Mouse (Mus musculus) neural tube, embryonic 14.5 days (tissue): Measurements from ENCODE around the gene Fndc3b. TPM values are rescaled to one million over a fixed set of nuclear protein-coding genes. Genes with fewer than 3 reads are reported as not detected.
A peak's percentile ranks its signal among the peaks of the same experiment; 100 is the strongest.

ENCODE experiments used
- ATAC-seq: fragments of 200-750 bp; cut with Nextera tagmentation; 2 replicates; pipeline ENCODE4 v1.8.0; 2017; ENCODE audit warnings: low read depth, mild to moderate bottlenecking, moderate TSS enrichment, moderate library complexity
- H3K27ac ChIP-seq: fragments of 300-500 bp; sonication (generic); 2 replicates; pipeline ENCODE4 v1.5.1; 2014; ENCODE audit warnings: low read depth, mild to moderate bottlenecking, control low read depth, low read length, moderate library complexity, mixed read lengths
- H3K27me3 ChIP-seq: fragments of 300-500 bp; sonication (generic); 2 replicates; pipeline ENCODE4 v1.6.1; 2014; ENCODE audit warnings: low read length; ENCODE audit not compliant: control insufficient read depth, insufficient read depth
- H3K36me3 ChIP-seq: fragments of 300-500 bp; sonication (generic); 2 replicates; pipeline ENCODE4 v1.6.1; 2014; ENCODE audit warnings: low read length, mixed read lengths; ENCODE audit not compliant: control insufficient read depth, insufficient read depth
- H3K4me1 ChIP-seq: fragments of 300-500 bp; sonication (generic); 2 replicates; pipeline ENCODE4 v1.6.1; 2014; ENCODE audit warnings: low read length; ENCODE audit not compliant: control insufficient read depth, insufficient read depth
- H3K4me2 ChIP-seq: fragments of 300-500 bp; sonication (generic); 2 replicates; pipeline ENCODE4 v1.6.1; 2014; ENCODE audit warnings: mild to moderate bottlenecking, low read depth, low read length, control low read depth
- H3K4me3 ChIP-seq: fragments of 300-500 bp; sonication (generic); 2 replicates; pipeline ENCODE4 v1.5.1; 2014; ENCODE audit warnings: low read depth, low read length, control low read depth, mixed read lengths
- H3K9ac ChIP-seq: fragments of 300-500 bp; sonication (generic); replicated peaks from 2 replicates; pipeline ENCODE4 v1.6.1; 2014; ENCODE audit warnings: low read depth, mild to moderate bottlenecking, control low read depth, low read length, mixed read lengths
- H3K9me3 ChIP-seq: fragments of 300-500 bp; sonication (generic); 2 replicates; pipeline ENCODE4 v1.6.1; 2016; ENCODE audit warnings: low read length; ENCODE audit not compliant: control insufficient read depth
- WGBS: fragments of 180-500 bp; shearing (Covaris S2); extraction: QIAGEN DNeasy Blood & Tissue Kit; methylation state at CpG from one replicate; pipeline ENCODE4 v1.1.7; 2014; 5-methylcytosine and 5-hydroxymethylcytosine counted together
- polyA plus RNA-seq: library from polyadenylated mRNA; unstranded; fragments of >200 nt; fragmentation: Nextera tagmentation; extraction: Ambion mirVana; gene quantifications from 2 replicates; pipeline ENCODE4 v1.2.1, GENCODE M21; 2014

Fndc3b gene
- polyA plus RNA-seq, 1 experiment from 2014 or later: 8.8 TPM

GRCm38 (mm10) chr3:27573458-27573857, 137.6 kb downstream of the Fndc3b start:
- H3K4me2 ChIP-seq: no peak overlapping the region
- peaks cover 6% of the 10 kb centered on the region; the same call in 1 of the 2 replicates for H3K4me1 ChIP-seq
- H3K4me3 ChIP-seq: no peak overlapping the region
- H3K9me3 ChIP-seq: no peaks in the 10 kb centered on the region
- H3K27me3 ChIP-seq: no peaks in the 10 kb centered on the region
- H3K9ac ChIP-seq: no peak overlapping the region
- ATAC-seq: peak; percentile 79
- 0 out of 2 replicates have a peak overlapping the region, but pooled peaks have one; percentile 44 for H3K27ac ChIP-seq
- WGBS: 9% methylated on average over 11 of the region's 11 CpGs
- no peaks in the 10 kb centered on the region for H3K36me3 ChIP-seq

DNA sequence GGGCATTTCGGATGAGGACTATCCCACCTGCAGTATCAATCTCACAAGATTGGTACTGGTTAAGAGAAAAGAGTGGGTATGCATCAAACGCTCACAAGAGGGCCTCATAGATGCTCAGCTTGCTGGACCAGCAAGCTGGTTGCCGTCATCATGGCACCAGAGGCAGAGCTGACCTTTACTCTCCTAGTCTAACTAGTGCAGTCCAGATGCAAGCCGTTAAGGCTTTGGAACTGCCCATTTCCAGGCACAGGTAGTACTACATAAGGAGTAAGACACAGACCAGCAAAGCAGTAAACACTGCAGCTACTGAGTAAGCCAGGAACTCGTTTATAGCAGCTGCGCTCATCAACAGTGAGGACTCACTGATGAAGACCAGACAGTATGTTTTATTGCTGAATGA, 138.8 kb downstream of the Fndc3b start:
- ATAC-seq: peak; percentile 55; the same call in 1 of the 2 replicates
- Histone ChIP-seq H3K27ac (peak overlapping the region; percentile 17; the same call in 1 of the 2 replicates), H3K27me3 (no peaks in the 10 kb centered on the region), H3K36me3 (no peaks in the 10 kb centered on the region), H3K4me1 (peaks cover 6% of the 10 kb centered on the region; the same call in 1 of the 2 replicates), H3K4me2 (no peak overlapping the region), H3K4me3 (no peak overlapping the region), H3K9ac (no peak overlapping the region), H3K9me3 (no peaks in the 10 kb centered on the region)
- WGBS: 34% methylated on average over 6 of the region's 6 CpGs

DNA sequence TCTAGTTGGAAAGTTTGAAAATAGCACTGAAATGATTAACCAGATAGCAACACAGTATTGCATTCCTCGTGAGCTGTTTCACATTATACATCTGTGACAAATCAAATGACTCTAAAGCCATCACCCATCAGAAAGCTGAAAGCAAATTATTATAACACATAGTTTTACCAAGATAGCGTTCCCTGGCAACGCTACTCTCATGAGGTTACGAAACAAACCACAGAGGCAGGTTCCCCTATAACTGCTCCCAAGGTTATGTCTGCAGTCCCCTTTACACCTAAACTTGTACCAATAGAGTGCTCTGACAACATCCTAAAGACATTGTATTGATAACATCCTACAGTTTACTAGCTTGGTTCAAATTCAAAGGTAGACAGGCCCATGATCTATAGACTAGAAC, 145.8 kb downstream of the Fndc3b start:
- H3K36me3 ChIP-seq: no peaks in the 10 kb centered on the region
- WGBS: 95% methylated on average over 4 of the region's 4 CpGs
- H3K27me3 ChIP-seq: no peaks in the 10 kb centered on the region
- no peak overlapping the region for H3K27ac ChIP-seq
- H3K9ac ChIP-seq: no peak overlapping the region
- ATAC-seq: no peak
- no peaks in the 10 kb centered on the region for H3K4me1 ChIP-seq
- H3K4me2 ChIP-seq: no peak overlapping the region
- H3K4me3 ChIP-seq: no peak overlapping the region
- no peaks in the 10 kb centered on the region for H3K9me3 ChIP-seq

DNA sequence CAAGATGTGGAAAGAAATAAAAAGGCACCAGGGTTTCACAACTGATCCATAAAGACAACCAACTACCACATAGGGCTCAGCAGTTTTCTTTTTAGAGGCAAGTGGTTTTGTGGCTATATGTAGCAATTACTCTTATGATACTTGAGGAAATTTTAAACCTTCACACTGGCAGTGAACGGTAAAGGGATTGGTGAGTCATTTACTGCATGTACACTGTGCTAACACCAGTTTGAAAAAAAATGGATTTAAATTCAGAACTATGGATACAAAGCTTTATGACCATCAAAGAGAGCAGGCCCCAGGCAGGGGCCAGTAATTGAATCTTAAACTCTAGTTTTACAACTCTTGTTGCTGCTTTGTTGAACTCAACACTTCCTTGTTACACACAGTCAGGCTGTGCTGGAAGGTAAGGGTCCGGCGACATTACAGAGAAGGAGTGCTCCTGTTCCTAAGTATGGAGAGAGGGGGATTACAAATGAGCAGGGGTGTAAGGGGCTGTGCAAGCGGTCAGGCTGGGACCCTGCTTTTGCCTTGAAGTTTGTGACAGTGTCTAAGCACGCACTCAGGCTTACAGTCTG, 148.0 kb downstream of the Fndc3b start:
- Histone ChIP-seq H3K4me3 (no peak overlapping the region), H3K9me3 (no peaks in the 10 kb centered on the region), H3K4me1 (no peaks in the 10 kb centered on the region), H3K36me3 (no peaks in the 10 kb centered on the region), H3K9ac (no peak overlapping the region), H3K27me3 (no peaks in the 10 kb centered on the region), H3K4me2 (no peak overlapping the region), H3K27ac (no peak overlapping the region)
- no peak for ATAC-seq
- WGBS: 81% methylated on average over 5 of the region's 5 CpGs

- Histone ChIP-seq H3K27ac (no peak overlapping the region), H3K9ac (no peak overlapping the region), H3K9me3 (no peaks in the 10 kb centered on the region), H3K27me3 (no peaks in the 10 kb centered on the region), H3K4me3 (no peak overlapping the region), H3K36me3 (no peaks in the 10 kb centered on the region), H3K4me2 (no peak overlapping the region), H3K4me1 (no peaks in the 10 kb centered on the region)
- 83% methylated on average over 3 of the region's 3 CpGs for WGBS
- ATAC-seq: no peak
Measured at GRCm38 (mm10) chr3:27562476-27562875, 148.6 kb downstream of the Fndc3b start.

DNA sequence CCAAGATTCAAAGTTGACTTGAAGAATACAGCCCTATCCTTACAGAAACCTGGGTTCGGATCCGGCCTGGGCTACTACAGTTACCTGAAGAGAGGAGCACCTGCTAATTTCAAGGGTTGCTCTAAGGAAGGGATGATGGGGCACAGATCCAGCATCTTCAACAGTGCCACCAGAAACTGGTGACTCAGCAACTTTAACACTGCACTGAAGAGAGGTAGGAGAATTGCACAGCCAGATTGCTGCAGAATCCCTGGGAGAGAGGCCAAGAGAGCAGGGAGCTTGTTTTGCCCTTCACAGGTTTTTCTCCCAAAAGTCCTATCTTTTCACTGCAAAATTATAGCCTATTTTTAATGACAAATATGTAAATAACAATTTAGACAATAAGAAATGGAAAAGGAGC, 149.2 kb downstream of the Fndc3b start:
- WGBS: 98% methylated on average over 2 of the region's 2 CpGs
- no peak overlapping the region for H3K27ac ChIP-seq
- H3K36me3 ChIP-seq: no peaks in the 10 kb centered on the region
- no peaks in the 10 kb centered on the region for H3K9me3 ChIP-seq
- H3K9ac ChIP-seq: no peak overlapping the region
- H3K4me3 ChIP-seq: no peak overlapping the region
- no peaks in the 10 kb centered on the region for H3K27me3 ChIP-seq
- H3K4me1 ChIP-seq: no peaks in the 10 kb centered on the region
- ATAC-seq: no peak
- H3K4me2 ChIP-seq: no peak overlapping the region

- no peak overlapping the region for H3K4me3 ChIP-seq
- ATAC-seq: no peak
- WGBS: 88% methylated on average over 4 of the region's 4 CpGs
- H3K4me2 ChIP-seq: no peak overlapping the region
- no peaks in the 10 kb centered on the region for H3K9me3 ChIP-seq
- H3K27ac ChIP-seq: no peak overlapping the region
- no peaks in the 10 kb centered on the region for H3K36me3 ChIP-seq
- no peaks in the 10 kb centered on the region for H3K4me1 ChIP-seq
- H3K9ac ChIP-seq: no peak overlapping the region
- no peaks in the 10 kb centered on the region for H3K27me3 ChIP-seq
Measured at GRCm38 (mm10) chr3:27559316-27559715, 151.8 kb downstream of the Fndc3b start.

GRCm38 (mm10) chr3:27557100-27558004, 153.8 kb downstream of the Fndc3b start:
- Histone ChIP-seq H3K36me3 (no peaks in the 10 kb centered on the region), H3K9me3 (no peaks in the 10 kb centered on the region), H3K27me3 (no peaks in the 10 kb centered on the region), H3K9ac (no peak overlapping the region), H3K4me1 (no peaks in the 10 kb centered on the region), H3K4me2 (no peak overlapping the region), H3K4me3 (no peak overlapping the region), H3K27ac (no peak overlapping the region)
- no peak for ATAC-seq
- WGBS: 86% methylated on average over 4 of the region's 4 CpGs

DNA sequence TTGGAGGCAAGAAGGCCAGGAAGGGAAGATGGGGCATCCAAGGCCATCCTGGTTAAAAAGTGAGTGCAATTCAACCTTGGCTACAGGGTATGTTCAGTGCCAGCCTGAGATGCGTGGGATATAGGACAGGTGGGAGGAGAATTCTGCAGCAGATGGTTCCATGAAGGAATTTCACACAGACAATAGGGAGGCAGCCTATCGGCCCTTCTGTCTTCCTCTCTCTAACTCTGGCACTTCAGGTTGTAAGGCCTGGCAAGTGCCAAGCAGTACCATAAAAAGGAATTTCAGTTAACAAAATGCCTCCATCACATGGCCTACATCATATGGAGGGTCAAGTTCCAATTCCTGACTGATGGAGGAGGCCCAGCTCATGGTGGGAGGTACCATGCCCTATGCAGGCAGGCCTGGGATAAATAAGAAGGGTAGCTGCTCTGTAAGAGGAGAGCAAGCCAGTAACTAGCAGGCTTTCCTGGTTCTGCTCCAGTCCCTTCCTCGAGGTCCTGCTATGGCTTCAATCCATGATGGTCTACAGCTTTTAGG, 155.6 kb downstream of the Fndc3b start:
- Histone ChIP-seq H3K27ac (no peak overlapping the region), H3K9ac (no peak overlapping the region), H3K27me3 (no peaks in the 10 kb centered on the region), H3K4me3 (no peak overlapping the region), H3K9me3 (no peaks in the 10 kb centered on the region), H3K36me3 (no peaks in the 10 kb centered on the region), H3K4me2 (no peak overlapping the region), H3K4me1 (no peaks in the 10 kb centered on the region)
- ATAC-seq: no peak
- 93% methylated on average over 3 of the region's 3 CpGs for WGBS
